Mouse (Mus musculus) stomach, postnatal 0 days (tissue): ENCODE data around the gene Fbxl5. TPM values are rescaled to one million over a fixed set of nuclear protein-coding genes. Genes with fewer than 3 reads are reported as not detected.

ENCODE experiments used
- ATAC-seq: fragments of 200-750 bp; cut with Nextera tagmentation; 2 replicates; pipeline ENCODE4 v1.8.0; 2017; ENCODE audit not compliant: low FRiP score, low TSS enrichment
- DNase-seq: peaks from one replicate; pipeline ENCODE4 v3.0.0-alpha.2; 2016; ENCODE audit warnings: low spot score
- H3K27ac ChIP-seq: fragments of 300-500 bp; sonication (generic); replicated peaks from 2 replicates; pipeline ENCODE4 v1.5.1; 2014; ENCODE audit warnings: mild to moderate bottlenecking, control low read depth
- H3K27me3 ChIP-seq: fragments of 300-500 bp; sonication (generic); 2 replicates; pipeline ENCODE4 v1.6.1; 2014; ENCODE audit warnings: low read length; ENCODE audit not compliant: control insufficient read depth, insufficient read depth
- H3K36me3 ChIP-seq: fragments of 300-500 bp; sonication (generic); 2 replicates; pipeline ENCODE4 v1.6.1; 2014; ENCODE audit warnings: low read length, mixed read lengths; ENCODE audit not compliant: control insufficient read depth, insufficient read depth
- H3K4me1 ChIP-seq: fragments of 300-500 bp; sonication (generic); replicated peaks from 2 replicates; pipeline ENCODE4 v1.6.1; 2014; ENCODE audit warnings: antibody characterized with exemption; ENCODE audit not compliant: control insufficient read depth, insufficient read depth
- H3K4me2 ChIP-seq: fragments of 300-500 bp; sonication (generic); replicated peaks from 2 replicates; pipeline ENCODE4 v1.6.1; 2014; ENCODE audit warnings: low read depth, mild to moderate bottlenecking, control low read depth, moderate library complexity
- H3K4me3 ChIP-seq: fragments of 300-500 bp; sonication (generic); 2 replicates; pipeline ENCODE4 v1.5.1; 2014; ENCODE audit warnings: low read depth, low read length, control low read depth
- H3K9ac ChIP-seq: fragments of 300-500 bp; sonication (generic); 2 replicates; pipeline ENCODE4 v1.6.1; 2014; ENCODE audit warnings: mild to moderate bottlenecking, low read length, control low read depth, mixed read lengths
- H3K9me3 ChIP-seq: fragments of 300-500 bp; sonication (generic); 2 replicates; pipeline ENCODE4 v1.6.1; 2016; ENCODE audit warnings: low read length; ENCODE audit not compliant: control insufficient read depth
- CTCF ChIP-seq: IDR thresholded peaks from 2 replicates; pipeline ENCODE4 v1.5.1; 2016; ENCODE audit warnings: antibody characterized with exemption, low read depth, mild to moderate bottlenecking, moderate library complexity
- EP300 ChIP-seq: optimal IDR thresholded peaks from 2 replicates; pipeline ENCODE3; 2016; ENCODE audit warnings: antibody characterized with exemption
- WGBS: fragments of 180-500 bp; shearing (Covaris S2); extraction: QIAGEN DNeasy Blood & Tissue Kit; methylation state at CpG from one replicate; pipeline ENCODE4 v1.1.7; 2014; 5-methylcytosine and 5-hydroxymethylcytosine counted together
- polyA plus RNA-seq: library from polyadenylated mRNA; unstranded; fragments of >200 nt; fragmentation: Nextera tagmentation; extraction: Ambion mirVana; gene quantifications from 2 replicates; pipeline ENCODE4 v1.2.1, GENCODE M21; 2015

The Fbxl5 gene
- polyA plus RNA-seq, 1 experiment from 2014 or later = 44.0 TPM

GRCm38 (mm10) chr5:43853096-43853867, 31.8 kb upstream of the Fbxl5 start:
- H3K4me1 ChIP-seq = no peaks in the 10 kb centered on the region
- DNase-seq (no peak), ATAC-seq (no peak)
- no peaks in the 10 kb centered on the region for H3K27me3 ChIP-seq
- no peak overlapping the region for H3K4me3 ChIP-seq
- H3K4me2 ChIP-seq = no peak overlapping the region
- H3K9ac ChIP-seq = no peak overlapping the region
- H3K27ac ChIP-seq = no peak overlapping the region
- H3K36me3 ChIP-seq = no peaks in the 10 kb centered on the region
- H3K9me3 ChIP-seq = no peaks in the 10 kb centered on the region
- WGBS = 79% methylated on average over 11 of the region's 11 CpGs
- no peak for TF ChIP-seq EP300
- no peak for TF ChIP-seq CTCF

GRCm38 (mm10) chr5:43848275-43848674, 26.8 kb upstream of the Fbxl5 start:
- Histone ChIP-seq H3K27me3 (no peaks in the 10 kb centered on the region), H3K9ac (no peak overlapping the region), H3K4me3 (no peak overlapping the region), H3K27ac (no peak overlapping the region), H3K9me3 (no peaks in the 10 kb centered on the region), H3K4me1 (no peaks in the 10 kb centered on the region), H3K4me2 (no peak overlapping the region), H3K36me3 (no peaks in the 10 kb centered on the region)
- DNase-seq = no peak
- TF ChIP-seq CTCF (no peak), EP300 (no peak)
- WGBS = 91% methylated on average over 3 of the region's 3 CpGs
- ATAC-seq = no peak

DNA sequence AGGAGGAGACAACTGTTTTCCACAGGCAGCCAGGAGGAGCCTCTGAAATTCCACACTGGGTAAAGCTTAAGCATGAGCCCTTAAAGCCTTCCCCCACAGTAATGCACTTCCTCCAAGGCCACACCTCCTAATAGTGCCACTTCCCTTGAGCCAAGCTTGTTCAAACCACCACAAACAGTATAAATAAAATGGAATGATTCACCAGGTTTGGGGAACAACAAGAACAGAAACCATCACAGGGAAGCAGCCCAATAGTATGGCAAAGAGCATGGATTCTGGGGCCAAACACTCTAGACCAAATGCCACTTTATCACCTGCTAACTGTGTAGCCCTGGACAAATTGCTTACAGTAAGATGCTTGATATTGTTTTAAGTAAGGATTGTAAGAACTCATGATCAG, 26.1 kb upstream of the Fbxl5 start:
- Histone ChIP-seq H3K27ac (no peak overlapping the region), H3K27me3 (no peaks in the 10 kb centered on the region), H3K4me3 (no peak overlapping the region), H3K36me3 (no peaks in the 10 kb centered on the region), H3K9ac (no peak overlapping the region), H3K4me2 (no peak overlapping the region), H3K4me1 (no peaks in the 10 kb centered on the region), H3K9me3 (no peaks in the 10 kb centered on the region)
- no peak for TF ChIP-seq CTCF
- TF ChIP-seq EP300 = no peak
- ATAC-seq = no peak
- DNase-seq = no peak

DNA sequence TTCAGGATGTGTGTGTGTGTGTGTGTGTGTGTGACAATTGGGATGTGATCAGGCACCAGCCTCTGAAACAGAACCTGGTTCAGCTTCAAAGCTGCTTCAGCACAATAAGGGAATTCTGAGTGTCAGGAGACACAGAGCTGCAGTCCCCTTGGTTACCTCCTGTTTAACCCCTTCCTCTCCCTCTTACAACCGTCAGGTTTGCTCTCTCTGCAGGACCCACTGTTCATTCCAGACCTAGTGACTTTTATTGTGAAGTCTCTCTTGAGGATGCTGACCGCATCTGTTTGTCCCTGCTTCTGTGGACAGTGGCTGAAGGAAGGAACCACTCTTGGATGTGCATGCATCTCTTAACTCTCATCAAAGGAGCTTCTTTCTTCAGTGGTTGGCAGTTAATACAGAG, 24.8 kb upstream of the Fbxl5 start:
- TF ChIP-seq EP300 (no peak), CTCF (no peak)

GRCm38 (mm10) chr5:43845646-43846045, 24.2 kb upstream of the Fbxl5 start:
- Histone ChIP-seq H3K9ac (no peak overlapping the region), H3K9me3 (no peaks in the 10 kb centered on the region), H3K36me3 (no peaks in the 10 kb centered on the region), H3K27ac (no peak overlapping the region), H3K4me3 (no peak overlapping the region), H3K4me1 (no peaks in the 10 kb centered on the region), H3K4me2 (no peak overlapping the region), H3K27me3 (no peaks in the 10 kb centered on the region)
- no peak for TF ChIP-seq EP300
- TF ChIP-seq CTCF = no peak
- ATAC-seq = no peak
- DNase-seq = no peak
- 62% methylated on average over 1 of the region's 1 CpGs for WGBS

More for the DNA sequence above, 24.8 kb upstream of the Fbxl5 start:
- no peaks in the 10 kb centered on the region for H3K36me3 ChIP-seq
- no peak overlapping the region for H3K4me3 ChIP-seq
- no peaks in the 10 kb centered on the region for H3K4me1 ChIP-seq
- no peak overlapping the region for H3K27ac ChIP-seq
- ATAC-seq = no peak
- no peak for DNase-seq
- H3K9me3 ChIP-seq = no peaks in the 10 kb centered on the region
- H3K9ac ChIP-seq = no peak overlapping the region
- H3K4me2 ChIP-seq = no peak overlapping the region
- no peaks in the 10 kb centered on the region for H3K27me3 ChIP-seq
- WGBS = 25% methylated on average over 2 of the region's 2 CpGs

DNA sequence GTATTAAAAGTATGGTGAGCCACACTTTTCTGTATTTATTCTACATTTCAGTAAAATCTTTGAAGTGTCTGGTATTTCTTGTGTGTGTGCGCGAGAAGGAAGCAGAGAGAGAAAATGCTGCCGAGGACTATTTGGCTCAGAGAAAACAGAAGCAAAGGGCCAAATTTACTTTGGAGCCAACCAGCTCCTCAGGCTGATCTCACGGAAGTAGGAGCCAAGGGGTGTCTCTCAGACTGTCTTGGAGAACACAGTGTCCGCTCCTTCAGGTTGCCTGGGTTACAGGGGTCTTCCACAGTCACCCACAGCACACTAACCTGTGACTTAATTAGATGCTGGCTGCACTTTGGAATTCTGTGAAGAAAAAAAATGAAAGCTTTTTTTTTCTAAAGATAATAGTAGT, 23.6 kb upstream of the Fbxl5 start:
- no peaks in the 10 kb centered on the region for H3K27me3 ChIP-seq
- no peak for DNase-seq
- no peak overlapping the region for H3K27ac ChIP-seq
- H3K4me2 ChIP-seq = no peak overlapping the region
- no peak for ATAC-seq
- H3K4me3 ChIP-seq = no peak overlapping the region
- no peak for TF ChIP-seq CTCF
- no peak for TF ChIP-seq EP300
- 78% methylated on average over 5 of the region's 5 CpGs for WGBS
- no peaks in the 10 kb centered on the region for H3K4me1 ChIP-seq
- H3K9ac ChIP-seq = no peak overlapping the region
- H3K9me3 ChIP-seq = no peaks in the 10 kb centered on the region
- no peaks in the 10 kb centered on the region for H3K36me3 ChIP-seq
